Mouse (Mus musculus) activated CD4-positive, CD25-positive, alpha-beta regulatory T cell, adult 4 months (primary cell): ENCODE measurements around the gene Rapgef4. TPM values are rescaled to one million over a fixed set of nuclear protein-coding genes. Genes with fewer than 3 reads are reported as not detected.
A peak's percentile ranks its signal among the peaks of the same experiment; 100 is the strongest.

ENCODE experiments used
- ATAC-seq: one replicate; pipeline ENCODE4 v1.8.0; 2017
- polyA plus RNA-seq, 2 experiments: library from polyadenylated mRNA; unstranded; fragments of 100-300 nt; shearing (Covaris generic); gene quantifications; one replicate each; pipeline ENCODE4 v1.2.1; 2017

Gene Rapgef4
- polyA plus RNA-seq, 2 experiments from 2014 or later: 5.4 to 5.5 TPM

DNA sequence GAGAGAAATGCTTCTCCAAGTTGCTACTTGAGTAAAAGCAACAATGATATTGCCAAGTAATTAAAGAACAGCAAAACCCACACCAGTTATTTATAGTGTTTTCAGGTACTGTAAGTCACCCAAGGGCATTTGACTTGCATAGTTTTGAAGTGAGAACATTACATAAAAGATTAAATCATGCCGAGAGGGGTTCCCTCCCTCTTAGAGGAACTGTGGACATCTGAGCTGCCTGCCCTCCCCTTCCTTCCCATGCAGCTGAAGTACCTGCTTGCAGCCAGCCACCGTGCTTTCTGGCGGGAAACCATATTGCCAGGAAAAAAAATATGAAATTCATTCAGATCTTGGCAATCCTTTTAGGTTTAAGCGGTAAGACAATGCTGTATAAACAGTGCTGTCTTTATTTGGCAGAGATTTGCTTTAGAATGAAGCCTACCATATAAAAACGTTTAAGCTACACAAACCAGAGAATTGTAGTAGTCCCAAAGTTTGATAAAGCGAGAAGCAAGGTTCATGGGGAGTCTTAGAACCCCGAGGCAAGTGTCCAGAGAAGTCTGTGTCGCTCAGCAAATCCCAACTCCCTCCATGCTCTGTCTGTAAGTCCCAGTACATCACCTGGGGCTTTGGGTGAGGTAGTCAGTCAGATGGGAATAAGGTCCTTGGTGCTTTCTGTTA lies 174.2 kb downstream of the Rapgef4 start:
- no peak for ATAC-seq

- no peak for ATAC-seq
Observed at GRCm38 (mm10) chr2:72156484-72156883, 175.4 kb downstream of the Rapgef4 start.

DNA sequence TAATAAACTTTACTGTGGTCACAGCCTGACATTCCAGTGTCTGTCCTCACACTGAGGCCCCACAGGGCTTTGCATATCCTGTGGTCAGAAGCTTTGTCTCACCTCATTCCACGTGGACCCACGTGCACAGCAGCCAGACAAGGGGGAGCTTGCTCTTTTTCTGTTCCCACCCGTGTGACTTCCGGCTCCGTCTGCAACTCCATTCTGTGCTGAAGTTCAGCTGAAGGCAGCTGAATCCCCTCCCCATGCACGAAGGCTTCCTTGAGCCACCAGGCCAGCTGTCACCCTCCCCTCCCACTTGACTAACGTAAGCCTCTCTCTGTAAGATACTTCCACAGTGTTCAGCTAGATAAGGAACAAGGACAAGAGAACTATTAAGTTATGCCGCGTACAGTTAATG lies 176.5 kb downstream of the Rapgef4 start:
- ATAC-seq: no peak

- ATAC-seq: no peak
Observed at GRCm38 (mm10) chr2:72158045-72158444, 177.0 kb downstream of the Rapgef4 start.

DNA sequence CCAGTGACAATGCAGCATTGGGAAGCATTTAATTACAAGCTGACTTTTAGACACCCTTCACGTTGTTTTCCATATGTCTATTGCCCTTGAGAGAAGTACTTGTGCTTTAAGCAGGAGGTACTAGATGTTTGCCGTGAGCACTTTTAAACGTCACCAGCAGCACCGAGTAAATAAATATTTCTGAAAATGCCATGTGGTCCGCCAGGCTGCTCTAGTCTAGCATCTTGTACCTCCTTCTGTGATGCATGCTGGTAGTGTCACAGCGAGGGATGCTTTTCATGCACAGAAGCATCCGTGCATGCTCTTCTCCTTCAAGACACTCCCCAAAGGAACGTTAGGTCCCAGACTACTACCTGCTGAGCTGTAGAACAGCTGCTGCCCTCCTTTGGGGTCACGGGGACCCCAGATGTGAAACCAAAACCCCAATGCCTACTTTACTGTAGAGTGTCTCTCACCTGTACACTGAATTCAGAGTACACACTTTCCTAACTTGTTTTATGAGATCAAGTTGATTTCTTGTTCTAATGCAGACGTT lies 177.7 kb downstream of the Rapgef4 start:
- ATAC-seq: no peak

GRCm38 (mm10) chr2:72159281-72159680 lies 178.2 kb downstream of the Rapgef4 start:
- ATAC-seq: no peak

DNA sequence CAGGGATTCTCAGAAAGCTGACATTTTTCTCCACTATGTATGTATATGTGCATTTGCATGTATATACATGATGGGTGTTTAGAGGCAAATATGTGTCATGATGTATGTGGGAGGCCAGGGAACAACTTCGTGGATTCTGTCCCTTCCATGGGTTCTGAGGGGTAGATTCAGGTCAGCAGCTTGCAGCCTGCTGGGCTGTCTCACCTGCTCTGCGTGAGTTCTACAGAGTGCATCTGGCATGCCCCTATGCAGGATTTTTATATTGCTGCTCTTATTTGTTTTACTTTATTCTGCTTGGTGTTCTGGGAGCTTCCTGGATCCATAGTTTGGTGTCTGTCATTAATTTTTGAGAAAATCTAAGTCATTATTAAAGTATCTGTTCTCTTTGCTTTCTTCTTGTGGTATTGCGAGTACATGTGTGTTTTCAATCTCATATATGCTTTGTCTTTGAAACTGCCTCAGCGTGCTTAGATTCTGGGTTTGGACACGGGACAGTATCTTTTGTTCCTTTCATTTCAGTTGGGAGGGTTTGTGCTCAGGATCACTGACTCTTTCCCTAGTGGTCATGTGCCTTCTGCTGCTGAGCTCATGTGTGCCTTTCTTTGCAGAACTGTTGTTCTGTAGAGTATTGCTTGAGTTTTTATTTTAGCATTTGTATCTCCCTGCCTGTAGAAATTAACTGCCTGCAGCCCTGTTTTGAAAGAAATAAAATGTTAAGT lies 184.3 kb downstream of the Rapgef4 start:
- ATAC-seq: no peak

DNA sequence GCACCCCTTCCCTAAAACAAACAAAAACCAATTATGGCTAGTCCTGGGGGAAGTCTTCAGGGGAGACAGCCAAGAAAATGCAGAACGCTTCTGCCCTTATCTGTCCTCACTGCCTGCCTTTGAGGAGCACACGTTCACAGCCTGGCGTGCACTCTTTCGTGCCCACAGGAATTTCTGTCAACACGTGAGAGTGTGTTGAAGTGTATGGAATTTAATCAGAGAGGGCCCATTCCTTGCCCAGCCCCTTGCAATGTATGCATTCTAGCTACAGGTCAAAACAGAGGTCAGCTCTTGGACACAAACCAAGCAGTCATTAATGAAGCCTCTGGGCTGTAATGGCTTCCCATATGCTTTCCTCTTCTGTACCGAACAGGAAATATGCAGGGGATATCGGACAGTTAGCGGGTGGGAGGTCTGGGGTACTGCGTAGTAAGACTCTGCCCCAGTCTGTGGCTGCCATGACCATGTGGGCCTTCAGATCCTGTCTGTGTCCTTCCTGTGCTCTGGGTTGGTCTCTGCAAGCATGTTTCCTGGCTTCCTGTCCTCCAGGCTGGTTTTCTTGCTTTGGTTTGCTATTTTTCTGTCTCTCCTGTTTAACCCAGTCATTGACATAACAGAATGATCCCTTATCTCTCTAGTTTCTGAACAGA lies 188.5 kb downstream of the Rapgef4 start:
- ATAC-seq: no peak

- peak; percentile 96 for ATAC-seq
Observed at GRCm38 (mm10) chr2:72170546-72170945, 189.5 kb downstream of the Rapgef4 start.

DNA sequence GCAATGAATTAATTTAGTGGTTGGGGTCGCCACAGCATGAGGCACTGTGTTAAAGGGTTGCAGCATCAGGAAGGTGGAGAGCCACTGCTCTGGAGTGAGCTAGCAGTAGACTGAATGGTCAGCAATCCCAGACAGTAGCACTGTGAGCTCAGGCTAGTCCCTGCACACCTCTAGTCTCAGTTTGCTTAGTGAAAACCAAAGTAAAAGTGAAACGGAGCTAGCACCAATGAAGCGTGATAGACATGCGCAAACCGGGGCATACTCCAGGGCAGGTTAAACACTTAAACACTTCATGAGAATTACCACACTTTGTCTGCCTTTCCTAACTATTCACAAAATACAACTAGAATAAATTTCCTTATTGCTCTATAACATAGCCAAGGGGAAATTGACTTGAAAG lies 190.2 kb downstream of the Rapgef4 start:
- ATAC-seq: peak; percentile 27

DNA sequence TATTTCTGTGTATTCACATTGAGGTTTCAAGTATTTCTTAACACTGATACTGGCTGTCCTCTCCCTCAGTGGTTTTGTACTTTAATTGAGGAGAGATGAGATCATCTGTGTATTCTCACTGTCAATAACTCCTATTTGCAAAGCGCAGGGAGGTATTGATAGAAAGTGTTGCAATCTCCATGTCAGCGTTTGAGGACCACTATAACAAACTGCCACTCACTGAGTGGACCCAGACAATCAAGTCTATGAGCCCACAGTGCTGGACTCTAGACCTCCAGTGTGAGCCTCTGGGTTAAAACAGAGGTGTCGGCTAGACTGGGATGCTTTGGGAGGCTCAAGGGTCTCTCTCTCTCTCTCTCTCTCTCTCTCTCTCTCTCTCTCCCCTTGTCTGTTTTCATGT lies 192.0 kb downstream of the Rapgef4 start:
- ATAC-seq: no peak

GRCm38 (mm10) chr2:72173844-72174243 lies 192.8 kb downstream of the Rapgef4 start:
- ATAC-seq: no peak

GRCm38 (mm10) chr2:72175536-72175935 lies 194.5 kb downstream of the Rapgef4 start:
- no peak for ATAC-seq

DNA sequence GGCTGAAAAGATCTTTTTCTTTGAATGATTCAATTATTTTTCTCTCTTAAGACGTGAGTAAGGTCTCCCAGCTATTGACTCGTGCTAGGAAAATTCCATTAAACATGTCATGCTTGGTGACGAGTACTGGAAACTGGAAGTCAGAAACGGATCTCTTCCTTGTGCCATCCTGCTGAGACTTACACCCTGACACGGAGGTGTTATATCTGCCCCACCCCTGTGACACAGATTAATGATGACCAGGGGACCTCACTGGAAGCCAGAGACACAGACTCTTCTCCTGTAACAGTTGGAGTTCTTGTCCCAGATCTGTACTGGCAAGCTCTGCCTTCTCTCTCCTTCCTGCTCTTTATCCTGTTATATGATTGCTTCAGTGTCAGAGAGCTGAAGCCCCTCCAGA lies 194.9 kb downstream of the Rapgef4 start:
- no peak for ATAC-seq

- ATAC-seq: no peak
Observed at GRCm38 (mm10) chr2:72177214-72178023, 196.4 kb downstream of the Rapgef4 start.

DNA sequence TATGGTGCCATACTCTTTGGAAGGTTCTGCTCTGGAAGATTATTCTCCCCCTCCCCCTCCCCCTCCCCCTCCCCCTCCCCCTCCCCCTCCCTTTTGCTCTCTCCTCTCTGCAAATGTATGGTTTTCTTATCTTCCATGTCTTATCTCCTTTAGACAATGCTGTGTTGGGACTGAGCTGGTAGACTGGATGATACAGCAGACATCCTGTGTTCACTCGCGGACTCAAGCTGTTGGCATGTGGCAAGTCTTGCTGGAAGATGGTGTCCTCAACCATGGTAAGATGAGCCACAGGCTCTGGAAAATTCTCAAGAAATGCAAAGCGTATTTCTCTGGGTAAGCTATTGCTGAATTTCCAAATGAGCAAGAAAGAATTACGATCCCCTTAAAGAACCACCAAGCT lies 197.0 kb downstream of the Rapgef4 start:
- ATAC-seq: no peak

GRCm38 (mm10) chr2:72178515-72178914 lies 197.5 kb downstream of the Rapgef4 start:
- no peak for ATAC-seq

DNA sequence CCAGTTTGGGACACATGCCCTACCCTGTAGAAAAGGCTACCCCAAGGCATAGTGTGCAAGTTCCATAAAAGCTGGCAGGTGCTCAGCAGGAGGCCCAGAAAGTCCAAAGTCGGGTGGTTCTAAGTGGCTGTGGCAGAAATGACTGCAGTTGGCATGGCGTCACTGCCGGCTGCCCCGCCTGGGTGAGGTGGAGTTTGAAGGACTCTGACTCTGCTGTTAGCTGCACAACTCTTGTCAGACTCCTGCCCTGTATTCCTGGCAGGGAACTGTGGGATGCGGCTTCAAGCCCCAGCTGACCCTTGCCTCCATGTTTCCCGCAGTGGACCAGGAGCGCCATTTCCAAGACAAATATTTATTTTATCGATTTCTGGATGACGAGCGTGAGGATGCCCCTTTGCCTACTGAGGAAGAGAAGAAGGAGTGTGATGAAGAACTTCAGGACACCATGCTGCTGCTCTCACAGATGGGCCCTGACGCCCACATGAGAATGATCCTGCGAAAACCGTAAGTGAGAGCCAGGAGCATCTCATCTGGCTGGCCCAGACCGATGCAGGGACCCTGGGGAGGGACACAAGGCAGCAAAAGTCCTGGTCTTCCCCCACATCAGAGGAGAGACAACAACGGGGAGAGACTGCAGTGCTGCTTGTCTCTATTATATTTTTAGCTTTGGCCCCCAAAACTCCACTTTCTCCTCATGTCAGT lies 198.7 kb downstream of the Rapgef4 start:
- ATAC-seq: no peak

- ATAC-seq: no peak
Observed at GRCm38 (mm10) chr2:72181443-72181842, 200.4 kb downstream of the Rapgef4 start.

- no peak for ATAC-seq
Observed at GRCm38 (mm10) chr2:72183751-72184150, 202.7 kb downstream of the Rapgef4 start.

GRCm38 (mm10) chr2:72196190-72196965 lies 215.3 kb downstream of the Rapgef4 start:
- ATAC-seq: no peak
